Mouse (Mus musculus): Measurements from ENCODE around the gene Smim10l1.

Smim10l1 gene

GRCm38 (mm10) chr6:133104609-133104921 is at the start of gene Smim10l1:
Smim10l1 (plus strand) TSS chr6:133104909.
- no peak for DNase-seq (ENCODE audit: low read depth, low spot score)

DNA sequence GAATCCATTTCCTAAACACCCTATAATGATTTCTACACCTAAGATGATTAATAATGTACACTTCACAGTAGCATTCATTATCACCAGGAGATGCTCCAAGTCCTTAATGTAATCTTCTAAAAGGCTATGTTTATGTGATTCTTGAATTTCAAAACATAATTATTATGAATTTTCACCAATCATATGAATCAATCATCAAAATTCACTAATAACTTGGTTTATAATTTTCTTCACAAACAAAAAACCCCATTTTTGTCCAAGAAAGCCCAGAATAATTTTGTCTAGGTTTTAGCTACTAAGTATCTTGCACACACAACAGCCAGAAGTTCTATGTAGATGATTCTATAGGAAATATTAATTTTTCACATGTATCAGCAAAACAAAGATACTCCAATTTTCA is 49.0 kb upstream of the Smim10l1 start, which contains the start of gene Tas2r140:
Gene Tas2r140 (minus strand): TSS at position 101 of the 400 bp plus-strand sequence.
- DNase-seq (ENCODE audit: low read depth, low spot score), result no peak

DNA sequence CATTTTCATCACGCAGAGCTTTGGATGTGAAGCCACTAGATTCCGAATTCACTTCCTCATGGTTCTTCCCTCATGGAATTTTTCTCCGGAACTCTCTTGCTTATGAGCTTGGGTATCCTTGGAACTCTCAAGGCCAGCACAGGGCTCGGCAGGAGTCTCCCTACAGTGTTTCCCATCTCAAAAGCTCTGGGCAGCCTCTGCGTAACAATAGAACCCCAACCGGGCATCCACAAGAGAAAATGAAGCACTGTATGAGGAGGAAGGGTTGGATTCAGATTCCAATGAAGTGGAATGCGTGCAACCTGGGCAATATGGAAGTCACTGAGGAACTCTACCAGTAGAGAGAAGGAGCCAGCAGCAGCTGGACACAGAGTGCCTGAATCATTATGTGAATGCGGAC is 12.5 kb upstream of the Smim10l1 start:
- DNase-seq (ENCODE audit: low read depth, low spot score), result no peak

GRCm38 (mm10) chr6:133102430-133102829 is 2.3 kb upstream of the Smim10l1 start:
- peak; percentile 30 for DNase-seq (ENCODE audit: low read depth, low spot score)

- peak; percentile 98 for DNase-seq (ENCODE audit: low read depth, low spot score)
Measured at GRCm38 (mm10) chr6:133104922-133105859, 482 bp downstream of the Smim10l1 start.
